Mouse (Mus musculus) liver, embryonic 13.5 days (tissue): ENCODE results near the gene Eml1. TPM values are rescaled to one million over a fixed set of nuclear protein-coding genes. Genes with fewer than 3 reads are reported as not detected.

Experiments
- ATAC-seq: fragments of 200-750 bp; cut with Nextera tagmentation; 2 replicates; pipeline ENCODE4 v1.8.0; 2017; ENCODE audit warnings: low read depth, mild to moderate bottlenecking, moderate number of reproducible peaks, moderate library complexity
- DNase-seq: peaks from one replicate; pipeline ENCODE4 v3.0.0; 2022
- H3K27ac ChIP-seq: fragments of 300-500 bp; sonication (generic); 2 replicates; pipeline ENCODE4 v1.5.1; 2015; ENCODE audit warnings: moderate library complexity, mild to moderate bottlenecking, inconsistent platforms
- H3K27me3 ChIP-seq: fragments of 300-500 bp; sonication (generic); 2 replicates; pipeline ENCODE4 v1.6.1; 2015; ENCODE audit warnings: mild to moderate bottlenecking, inconsistent platforms
- H3K36me3 ChIP-seq: fragments of 300-500 bp; sonication (generic); 2 replicates; pipeline ENCODE4 v1.6.1; 2015; ENCODE audit warnings: mild to moderate bottlenecking, inconsistent platforms
- H3K4me1 ChIP-seq: fragments of 300-500 bp; sonication (generic); replicated peaks from 2 replicates; pipeline ENCODE4 v1.6.1; 2015; ENCODE audit warnings: inconsistent platforms
- H3K4me2 ChIP-seq: fragments of 300-500 bp; sonication (generic); 2 replicates; pipeline ENCODE4 v1.6.1; 2015; ENCODE audit warnings: inconsistent platforms, mild to moderate bottlenecking, moderate library complexity
- H3K4me3 ChIP-seq: fragments of 300-500 bp; sonication (generic); replicated peaks from 2 replicates; pipeline ENCODE4 v1.5.1; 2015; ENCODE audit warnings: mild to moderate bottlenecking, inconsistent platforms
- H3K9ac ChIP-seq: fragments of 300-500 bp; sonication (generic); 2 replicates; pipeline ENCODE4 v1.6.1; 2015; ENCODE audit warnings: mild to moderate bottlenecking, inconsistent platforms
- H3K9me3 ChIP-seq: fragments of 300-500 bp; sonication (generic); replicated peaks from 2 replicates; pipeline ENCODE4 v1.6.1; 2016; ENCODE audit warnings: inconsistent platforms
- WGBS: fragments of 180-500 bp; shearing (Covaris S2); methylation state at CpG from one replicate; pipeline ENCODE4 v1.1.7; 2015; ENCODE audit not compliant: insufficient replicate concordance; 5-methylcytosine and 5-hydroxymethylcytosine counted together
- polyA plus RNA-seq: library from polyadenylated mRNA; unstranded; fragments of >200 nt; fragmentation: Nextera tagmentation; extraction: Ambion mirVana; gene quantifications from 2 replicates; pipeline ENCODE4 v1.2.1, GENCODE M21; 2015

The Eml1 gene
- 5.3 and 5.5 TPM in 2 replicates for polyA plus RNA-seq

- Histone ChIP-seq H3K9ac (no peak within 1 kb of the TSS), H3K9me3 (no peaks in the 10 kb centered on the region), H3K36me3 (no peaks in the 10 kb centered on the region), H3K27ac (no peak within 1 kb of the TSS), H3K27me3 (no peaks in the 10 kb centered on the region), H3K4me3 (no peak within 1 kb of the TSS), H3K4me2 (no peak within 1 kb of the TSS), H3K4me1 (peaks cover 12% of the 10 kb centered on the region)
- 46% methylated on average over 19 of the region's 19 CpGs for WGBS
- ATAC-seq (peak; percentile 29; the same call in 1 of the 2 replicates), DNase-seq (no peak)
Observed at GRCm38 (mm10) chr12:108370596-108371428, at the start of gene Eml1. TSS of gene Eml1 (plus strand) at chr12:108370957.

GRCm38 (mm10) chr12:108326401-108326800 is 44.4 kb upstream of the Eml1 start:
- WGBS: 45% methylated on average over 5 of the region's 5 CpGs
- Histone ChIP-seq H3K9ac (no peak overlapping the region), H3K4me3 (no peak overlapping the region), H3K4me2 (no peak overlapping the region), H3K4me1 (peaks cover 8% of the 10 kb centered on the region), H3K27me3 (peaks cover 65% of the 10 kb centered on the region), H3K9me3 (no peaks in the 10 kb centered on the region), H3K27ac (no peak overlapping the region), H3K36me3 (no peaks in the 10 kb centered on the region)
- ATAC-seq: no peak
- DNase-seq: no peak

GRCm38 (mm10) chr12:108327889-108328491 is 42.8 kb upstream of the Eml1 start:
- H3K36me3 ChIP-seq: no peaks in the 10 kb centered on the region
- ATAC-seq (no peak), DNase-seq (no peak)
- H3K4me1 ChIP-seq: peaks cover 8% of the 10 kb centered on the region
- H3K27me3 ChIP-seq: peaks cover 73% of the 10 kb centered on the region
- WGBS: 3% methylated on average over 66 of the region's 66 CpGs
- peak overlapping the region; percentile 45 for H3K4me2 ChIP-seq
- H3K9ac ChIP-seq: no peak overlapping the region
- peak overlapping the region; percentile 18 for H3K4me3 ChIP-seq
- no peak overlapping the region for H3K27ac ChIP-seq
- no peaks in the 10 kb centered on the region for H3K9me3 ChIP-seq

GRCm38 (mm10) chr12:108333056-108333455 is 37.7 kb upstream of the Eml1 start:
- ATAC-seq: peak; percentile 39
- Histone ChIP-seq H3K27ac (no peak overlapping the region), H3K4me1 (peaks cover 19% of the 10 kb centered on the region), H3K4me3 (peak overlapping the region; percentile 59), H3K9me3 (no peaks in the 10 kb centered on the region), H3K27me3 (peaks cover 91% of the 10 kb centered on the region), H3K9ac (0 out of 2 replicates have a peak overlapping the region, but pooled peaks have one; percentile 29), H3K36me3 (no peaks in the 10 kb centered on the region), H3K4me2 (peak overlapping the region; percentile 86)
- 2% methylated on average over 16 of the region's 16 CpGs for WGBS
- DNase-seq: peak; percentile 62

- ATAC-seq (peak; percentile 43), DNase-seq (no peak)
- WGBS: under 1% methylated on average over 22 of the region's 22 CpGs
- peaks cover 87% of the 10 kb centered on the region for H3K27me3 ChIP-seq
- H3K27ac ChIP-seq: no peak overlapping the region
- H3K4me2 ChIP-seq: peak overlapping the region; percentile 86
- 0 out of 2 replicates have a peak overlapping the region, but pooled peaks have one; percentile 29 for H3K9ac ChIP-seq
- H3K9me3 ChIP-seq: no peaks in the 10 kb centered on the region
- peaks cover 18% of the 10 kb centered on the region for H3K4me1 ChIP-seq
- H3K36me3 ChIP-seq: no peaks in the 10 kb centered on the region
- peak overlapping the region; percentile 59 for H3K4me3 ChIP-seq
Observed at GRCm38 (mm10) chr12:108333481-108333882, 37.3 kb upstream of the Eml1 start.

- Histone ChIP-seq H3K4me3 (peak within 1 kb of the TSS; percentile 59), H3K27me3 (peaks cover 82% of the 10 kb centered on the region), H3K9me3 (no peaks in the 10 kb centered on the region), H3K27ac (no peak within 1 kb of the TSS), H3K36me3 (no peaks in the 10 kb centered on the region), H3K4me2 (peak within 1 kb of the TSS; percentile 86), H3K4me1 (peaks cover 18% of the 10 kb centered on the region), H3K9ac (peak within 1 kb of the TSS; percentile 59)
- peak; percentile 81 for ATAC-seq
- peak; percentile 91 for DNase-seq
- 1% methylated on average over 42 of the region's 56 CpGs for WGBS
Observed at GRCm38 (mm10) chr12:108333895-108334445, 36.8 kb upstream of the Eml1 start, which contains the start of gene Cyp46a1. TSS of gene Cyp46a1 (plus strand) at chr12:108334381.

- H3K27me3 ChIP-seq: peaks cover 79% of the 10 kb centered on the region
- H3K9ac ChIP-seq: peak overlapping the region; percentile 59
- H3K27ac ChIP-seq: no peak overlapping the region
- no peaks in the 10 kb centered on the region for H3K36me3 ChIP-seq
- ATAC-seq (no peak; the same call in none of the 2 replicates), DNase-seq (no peak)
- no peaks in the 10 kb centered on the region for H3K9me3 ChIP-seq
- peak overlapping the region; percentile 59 for H3K4me3 ChIP-seq
- peaks cover 18% of the 10 kb centered on the region for H3K4me1 ChIP-seq
- H3K4me2 ChIP-seq: peak overlapping the region; percentile 86
- 2% methylated on average over 27 of the region's 32 CpGs for WGBS
Observed at GRCm38 (mm10) chr12:108334529-108334928, 36.2 kb upstream of the Eml1 start.

- H3K4me1 ChIP-seq: peaks cover 11% of the 10 kb centered on the region
- H3K27ac ChIP-seq: no peak overlapping the region
- ATAC-seq (no peak), DNase-seq (no peak)
- 18% methylated on average over 14 of the region's 14 CpGs for WGBS
- no peak overlapping the region for H3K4me3 ChIP-seq
- peaks cover 43% of the 10 kb centered on the region for H3K27me3 ChIP-seq
- no peaks in the 10 kb centered on the region for H3K9me3 ChIP-seq
- no peak overlapping the region for H3K9ac ChIP-seq
- no peak overlapping the region for H3K4me2 ChIP-seq
- no peaks in the 10 kb centered on the region for H3K36me3 ChIP-seq
Observed at GRCm38 (mm10) chr12:108338572-108339190, 32.1 kb upstream of the Eml1 start.

GRCm38 (mm10) chr12:108348151-108348550 is 22.6 kb upstream of the Eml1 start:
- DNase-seq (no peak), ATAC-seq (no peak)
- Histone ChIP-seq H3K9ac (no peak overlapping the region), H3K4me3 (no peak overlapping the region), H3K36me3 (no peaks in the 10 kb centered on the region), H3K27me3 (peaks cover 35% of the 10 kb centered on the region), H3K27ac (no peak overlapping the region), H3K9me3 (no peaks in the 10 kb centered on the region), H3K4me1 (no peaks in the 10 kb centered on the region), H3K4me2 (no peak overlapping the region)
- 61% methylated on average over 8 of the region's 8 CpGs for whole genome bisulfite sequencing

- Histone ChIP-seq H3K27ac (no peak overlapping the region), H3K4me3 (no peak overlapping the region), H3K4me2 (no peak overlapping the region), H3K9me3 (no peaks in the 10 kb centered on the region), H3K27me3 (peaks cover 44% of the 10 kb centered on the region), H3K9ac (no peak overlapping the region), H3K4me1 (no peaks in the 10 kb centered on the region), H3K36me3 (no peaks in the 10 kb centered on the region)
- no peak for ATAC-seq
- no peak for DNase-seq
- 48% methylated on average over 5 of the region's 5 CpGs for WGBS
Observed at GRCm38 (mm10) chr12:108349026-108349425, 21.7 kb upstream of the Eml1 start.

- H3K9ac ChIP-seq: no peak overlapping the region
- H3K27ac ChIP-seq: no peak overlapping the region
- H3K27me3 ChIP-seq: peaks cover 50% of the 10 kb centered on the region
- ATAC-seq (no peak), DNase-seq (no peak)
- 69% methylated on average over 10 of the region's 10 CpGs for WGBS
- H3K4me2 ChIP-seq: no peak overlapping the region
- H3K4me3 ChIP-seq: no peak overlapping the region
- H3K9me3 ChIP-seq: peaks cover 3% of the 10 kb centered on the region; the same call in 1 of the 2 replicates
- H3K36me3 ChIP-seq: no peaks in the 10 kb centered on the region
- no peaks in the 10 kb centered on the region for H3K4me1 ChIP-seq
Observed at GRCm38 (mm10) chr12:108350931-108351330, 19.8 kb upstream of the Eml1 start.
